Mouse (Mus musculus) spleen, adult 18-20 months (tissue): ENCODE data around the gene Cebpb.
"Not testable (repeated sequence)": the region's sequence is repeated elsewhere in the genome, so short reads cannot be mapped to it uniquely, and the experiment has no call there.

Source experiments
- DNase-seq, 2 experiments: peaks; one replicate each; pipeline ENCODE4 v3.0.0; 2022; ENCODE audit warnings: mixed read lengths in 2 of 2

Gene Cebpb

GRCm38 (mm10) chr2:167688498-167689451, at the start of gene Cebpb:
TSS of gene Cebpb (plus strand) at chr2:167688915.
- peak; percentile 80 to 85 for DNase-seq

DNA sequence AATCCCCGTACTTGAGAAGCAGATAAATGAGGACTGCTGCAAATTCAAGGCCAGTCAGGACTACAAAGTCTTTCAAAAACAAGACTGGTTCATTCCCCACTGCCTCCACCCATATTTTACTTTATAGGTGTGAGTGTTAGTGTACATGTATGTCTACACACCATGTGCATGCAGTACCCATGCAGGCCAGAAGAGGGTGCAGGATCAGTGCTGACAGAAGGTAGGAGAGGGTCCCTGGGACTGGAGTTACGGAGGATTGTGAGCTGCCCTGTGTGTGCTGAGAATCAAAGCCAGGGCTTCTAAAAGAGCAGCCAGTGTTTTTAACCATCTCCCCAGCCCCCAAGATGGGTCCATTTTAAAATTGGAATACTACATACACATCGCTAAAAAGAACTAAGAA, 48.4 kb upstream of the Cebpb start:
- DNase-seq = peak in 1 of 2 experiments; percentile 48

DNA sequence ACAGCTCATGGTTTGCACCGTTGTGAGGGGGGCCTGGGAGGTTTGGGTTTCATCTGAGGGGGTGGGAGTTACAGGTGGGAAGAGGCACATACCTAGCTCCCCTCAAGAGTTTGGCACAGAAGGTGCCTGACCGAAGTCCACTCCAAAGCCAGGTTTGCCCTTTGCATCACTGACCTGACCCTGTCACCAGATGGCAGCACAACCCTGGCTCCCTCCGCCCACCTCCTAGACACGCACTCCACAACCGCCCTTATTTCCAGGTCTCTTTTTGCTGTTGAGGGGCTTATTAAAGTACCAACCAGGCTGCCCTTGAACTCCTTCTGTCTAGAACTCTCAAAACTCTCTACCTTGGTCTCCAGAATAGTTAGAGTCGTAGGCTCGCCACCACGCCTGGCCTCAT, 47.4 kb upstream of the Cebpb start:
- DNase-seq = peak in 1 of 2 experiments; percentile 62

GRCm38 (mm10) chr2:167642164-167642563, 46.6 kb upstream of the Cebpb start:
- DNase-seq = no peak

GRCm38 (mm10) chr2:167643356-167644052, 45.2 kb upstream of the Cebpb start:
- not testable (repeated sequence) for DNase-seq

- no peak for DNase-seq
Observed at GRCm38 (mm10) chr2:167646411-167646810, 42.3 kb upstream of the Cebpb start.

GRCm38 (mm10) chr2:167649290-167650032, 39.3 kb upstream of the Cebpb start:
- no peak for DNase-seq

GRCm38 (mm10) chr2:167651622-167652021, 37.1 kb upstream of the Cebpb start:
- DNase-seq = no peak

- DNase-seq = no peak
Observed at GRCm38 (mm10) chr2:167652694-167653093, 36.0 kb upstream of the Cebpb start.

DNA sequence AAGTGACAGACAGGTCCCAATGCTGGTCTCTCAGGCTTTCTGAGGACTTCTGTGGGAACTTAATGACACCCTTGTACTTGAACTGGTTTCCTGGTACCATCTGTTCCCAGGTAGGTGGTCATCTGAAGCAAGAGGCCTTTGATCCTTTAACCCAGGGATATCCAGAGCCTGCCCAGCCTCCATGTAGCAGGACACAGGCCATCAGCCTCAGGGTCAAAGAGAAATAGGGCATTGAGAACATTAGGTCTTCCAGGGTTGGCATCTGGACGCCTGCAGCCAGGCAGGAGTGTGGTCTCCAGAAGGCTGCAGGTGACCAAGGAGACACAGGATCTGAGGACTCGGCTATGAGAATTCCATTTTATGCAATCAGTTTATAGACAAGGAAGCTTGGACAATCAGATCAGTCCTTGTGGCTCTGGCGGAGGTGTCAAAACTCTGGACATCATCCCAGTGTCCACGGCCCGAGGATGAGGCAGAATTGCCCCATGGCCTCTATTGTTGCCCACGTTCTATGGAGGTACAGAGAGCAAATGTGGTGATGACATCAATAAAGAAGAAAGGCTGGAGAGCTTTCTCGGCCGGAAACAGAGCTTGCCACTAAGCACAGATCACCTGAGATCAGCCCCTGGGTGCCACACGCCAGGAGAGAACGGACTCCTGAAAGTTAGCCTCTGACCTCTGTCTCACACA, 33.7 kb upstream of the Cebpb start:
- DNase-seq = no peak

DNA sequence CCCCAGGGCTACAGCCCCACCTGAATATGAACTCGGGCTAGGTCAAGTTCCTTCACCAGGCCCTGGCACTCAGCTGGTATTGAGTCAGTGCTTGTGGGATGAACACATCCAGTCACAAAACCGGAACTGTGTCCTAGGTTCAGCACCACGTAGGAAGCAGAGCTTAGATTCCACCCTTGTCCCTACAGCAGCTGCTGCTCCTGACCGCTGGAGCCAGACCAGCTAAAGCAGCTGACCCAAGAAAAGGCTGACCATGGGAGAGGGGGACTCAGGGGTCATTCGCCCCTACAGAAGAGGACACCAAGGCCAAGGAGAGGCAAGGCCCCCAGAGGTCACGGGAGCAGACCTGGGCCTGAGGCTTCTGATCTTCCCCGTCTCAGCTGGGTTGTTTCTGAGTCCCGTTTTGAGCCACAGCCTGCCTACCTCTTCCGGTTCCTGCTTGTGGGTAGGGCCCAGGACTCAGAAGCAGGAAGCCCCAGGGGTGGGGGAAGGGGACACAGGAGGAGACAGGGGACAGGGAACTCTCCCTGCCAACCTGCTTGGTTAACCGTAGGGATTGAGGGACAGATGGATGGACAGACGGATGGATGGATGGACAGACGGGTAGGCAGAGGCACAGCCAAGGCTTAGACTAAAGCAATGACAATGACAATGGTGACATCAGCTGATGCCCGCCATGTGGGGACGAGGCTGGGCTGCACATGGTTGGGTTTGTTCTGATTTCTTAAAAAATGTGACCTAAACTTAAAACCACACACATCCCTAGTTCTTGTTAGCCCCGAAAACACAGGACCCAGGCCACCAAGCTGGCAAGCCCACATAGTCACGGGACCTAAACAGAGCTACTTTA, 31.9 kb upstream of the Cebpb start:
- peak; percentile 78 to 80 for DNase-seq

- DNase-seq = no peak
Observed at GRCm38 (mm10) chr2:167657973-167658372, 30.7 kb upstream of the Cebpb start.

DNA sequence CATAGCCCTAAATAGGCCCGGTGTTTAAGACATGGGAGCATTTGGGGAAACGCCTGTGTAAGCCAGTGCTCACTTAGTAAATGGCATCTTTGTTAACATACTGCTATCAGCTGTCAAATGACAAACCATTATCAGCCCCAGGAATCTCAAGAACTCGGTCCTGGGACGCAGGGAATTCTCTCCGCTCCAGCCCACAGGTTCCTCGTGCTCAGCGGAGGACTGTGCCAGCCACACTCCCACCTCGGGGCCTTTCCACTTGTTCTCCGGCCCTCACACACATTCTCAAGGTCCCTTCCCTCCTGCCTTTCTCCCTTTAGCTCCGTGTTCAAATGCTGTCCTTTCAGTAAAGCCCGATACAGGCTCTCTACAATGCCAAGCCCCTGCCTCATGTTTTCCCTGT, 30.0 kb upstream of the Cebpb start:
- DNase-seq = no peak

GRCm38 (mm10) chr2:167659177-167659846, 29.4 kb upstream of the Cebpb start:
- DNase-seq = no peak

GRCm38 (mm10) chr2:167659847-167660610, 28.7 kb upstream of the Cebpb start:
- DNase-seq = no peak

- peak in 1 of 2 experiments; percentile 20 for DNase-seq
Observed at GRCm38 (mm10) chr2:167660611-167660971, 28.1 kb upstream of the Cebpb start.

DNA sequence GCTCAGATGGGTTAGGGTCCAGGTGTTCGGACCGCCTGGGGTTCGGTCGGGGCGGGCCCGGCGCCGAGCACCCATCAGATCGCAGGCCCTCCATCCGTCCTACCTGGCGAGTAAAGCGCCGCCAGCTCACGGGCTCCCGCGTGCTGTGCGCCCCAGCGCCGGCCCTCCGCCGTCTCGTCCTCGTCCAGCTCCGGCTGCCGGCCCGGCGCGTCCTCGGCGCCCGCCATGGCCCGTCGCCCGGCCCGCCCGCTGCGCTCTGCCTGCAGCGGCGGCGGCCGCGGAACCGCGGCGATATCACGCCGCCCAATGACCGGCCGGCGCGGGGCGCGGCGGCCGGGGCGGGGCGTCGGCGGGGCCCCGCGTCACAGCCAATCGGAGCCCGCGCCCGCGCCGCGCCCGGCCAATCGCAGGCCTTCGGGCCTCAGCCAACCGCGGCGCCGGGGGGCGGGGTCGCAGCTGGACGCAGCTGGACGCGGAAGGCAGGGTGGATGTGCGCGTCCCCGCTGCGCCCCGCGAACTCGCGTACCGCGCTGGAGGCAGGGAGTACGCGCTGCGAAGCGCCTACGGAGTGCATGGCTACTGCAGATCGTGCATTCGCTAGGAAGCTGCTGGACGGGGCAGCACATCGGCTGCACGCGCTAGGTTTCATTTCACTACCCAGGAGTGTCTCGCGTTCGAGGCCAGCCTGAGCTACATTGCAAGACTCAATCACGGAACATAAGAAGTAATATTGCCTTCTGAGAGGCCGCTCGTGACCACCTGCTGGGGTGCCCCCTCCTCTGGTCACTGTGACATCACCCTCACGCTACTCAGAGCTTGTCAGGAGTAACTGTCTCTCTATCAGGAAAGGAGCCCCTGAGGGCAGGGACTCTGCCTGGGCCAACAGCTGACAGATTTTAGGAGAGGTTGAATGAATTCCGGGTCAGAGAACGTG, 27.2 kb upstream of the Cebpb start, which contains the start of gene Gm20431:
Gene Gm20431, minus strand, starts transcription at position 227 of the 934 bp plus-strand sequence.
- DNase-seq = peak; percentile 89 to 94

DNA sequence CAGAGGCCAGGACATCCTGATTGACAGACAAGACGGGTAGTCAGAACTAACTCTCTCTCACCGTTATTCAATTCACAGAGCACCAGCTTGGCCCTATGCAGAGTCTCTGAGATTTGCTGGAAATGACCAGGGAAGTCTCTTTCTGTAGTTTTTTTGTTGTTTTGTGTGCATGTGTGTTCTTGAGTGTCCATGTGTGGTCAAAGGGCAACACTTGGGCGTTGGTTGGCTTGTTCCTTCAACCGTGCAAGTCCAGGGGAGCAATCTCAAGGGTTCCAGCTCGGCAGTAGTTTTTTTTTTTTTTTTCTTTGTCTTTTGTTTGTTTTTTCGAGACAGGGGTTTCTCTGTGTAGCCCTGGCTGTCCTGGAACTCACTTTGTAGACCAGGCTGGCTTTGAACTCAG, 26.0 kb upstream of the Cebpb start:
- DNase-seq = no peak
